Mouse (Mus musculus) neural tube, embryonic 11.5 days (tissue): ENCODE results near the gene Ubox5. TPM values are rescaled to one million over a fixed set of nuclear protein-coding genes. Genes with fewer than 3 reads are reported as not detected.

Source experiments
- ATAC-seq: fragments of 200-750 bp; cut with Nextera tagmentation; 2 replicates; pipeline ENCODE4 v1.8.0; 2017; ENCODE audit warnings: moderate number of reproducible peaks, mild to moderate bottlenecking, moderate TSS enrichment, moderate library complexity; ENCODE audit not compliant: insufficient read depth, low FRiP score, low TSS enrichment
- DNase-seq: peaks from one replicate; pipeline ENCODE4 v3.0.0-alpha.2; 2015; ENCODE audit warnings: low spot score
- H3K27ac ChIP-seq: fragments of 300-500 bp; sonication (generic); 2 replicates; pipeline ENCODE4 v1.5.1; 2014; ENCODE audit warnings: low read depth, mild to moderate bottlenecking, low read length
- H3K27me3 ChIP-seq: fragments of 300-500 bp; sonication (generic); 2 replicates; pipeline ENCODE4 v1.6.1; 2014; ENCODE audit warnings: mild to moderate bottlenecking, low read length, mixed read lengths; ENCODE audit not compliant: control insufficient read depth, insufficient read depth
- H3K36me3 ChIP-seq: fragments of 300-500 bp; sonication (generic); 2 replicates; pipeline ENCODE4 v1.6.1; 2014; ENCODE audit warnings: mild to moderate bottlenecking, low read length, moderate library complexity, mixed read lengths; ENCODE audit not compliant: control insufficient read depth, insufficient read depth
- H3K4me1 ChIP-seq: fragments of 300-500 bp; sonication (generic); 2 replicates; pipeline ENCODE4 v1.6.1; 2014; ENCODE audit warnings: low read length, mixed read lengths; ENCODE audit not compliant: control insufficient read depth, insufficient read depth
- H3K4me2 ChIP-seq: fragments of 300-500 bp; sonication (generic); 2 replicates; pipeline ENCODE4 v1.6.1; 2014; ENCODE audit warnings: low read depth, mild to moderate bottlenecking, moderate library complexity
- H3K4me3 ChIP-seq: fragments of 300-500 bp; sonication (generic); 2 replicates; pipeline ENCODE4 v1.5.1; 2014; ENCODE audit warnings: low read depth, low read length
- H3K9ac ChIP-seq: fragments of 300-500 bp; sonication (generic); 2 replicates; pipeline ENCODE4 v1.6.1; 2014; ENCODE audit warnings: mild to moderate bottlenecking, low read length
- H3K9me3 ChIP-seq: fragments of 300-500 bp; sonication (generic); 2 replicates; pipeline ENCODE4 v1.6.1; 2016; ENCODE audit warnings: low read length; ENCODE audit not compliant: control insufficient read depth
- WGBS: fragments of 180-500 bp; shearing (Covaris S2); extraction: QIAGEN DNeasy Blood & Tissue Kit; methylation state at CpG from one replicate; pipeline ENCODE4 v1.1.7; 2014; 5-methylcytosine and 5-hydroxymethylcytosine counted together
- polyA plus RNA-seq: library from polyadenylated mRNA; unstranded; fragments of >200 nt; fragmentation: Nextera tagmentation; extraction: Ambion mirVana; gene quantifications from 2 replicates; pipeline ENCODE4 v1.2.1, GENCODE M21; 2014

Ubox5 gene
- 19.1 and 21.6 TPM in 2 replicates for polyA plus RNA-seq

DNA sequence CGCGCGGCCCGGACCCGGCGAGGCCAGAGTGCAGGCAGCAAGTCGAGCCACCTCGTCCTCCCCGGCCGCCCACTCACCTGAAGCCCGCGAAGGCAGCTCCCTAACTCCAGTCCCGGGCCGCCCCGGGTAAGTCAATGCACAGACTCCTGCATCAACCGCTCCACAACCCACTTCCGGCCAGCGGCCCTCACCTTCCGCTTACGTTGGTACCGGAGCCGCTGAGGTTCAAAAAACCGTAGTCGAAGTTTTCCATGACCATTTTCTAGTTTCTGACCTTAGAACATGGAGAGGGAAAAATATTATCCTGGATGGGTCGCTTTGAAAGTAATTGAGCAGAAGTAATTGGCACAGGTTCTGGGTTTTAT lies at the start of gene Ubox5, which contains the start of gene Fastkd5:
Gene Ubox5, minus strand, starts transcription at position 200 of the 365 bp plus-strand sequence.
Gene Fastkd5, minus strand, starts transcription at position 189 of the 365 bp plus-strand sequence.
- H3K9me3 ChIP-seq, result no peaks in the 10 kb centered on the region
- ATAC-seq (peak; percentile 82), DNase-seq (peak; percentile 87)
- no peak within 1 kb of the TSS for H3K27ac ChIP-seq
- whole genome bisulfite sequencing, result under 1% methylated on average over 25 of the region's 25 CpGs
- peaks cover 10% of the 10 kb centered on the region for H3K27me3 ChIP-seq
- H3K4me1 ChIP-seq, result peaks cover 12% of the 10 kb centered on the region; the same call in 1 of the 2 replicates
- 0 out of 2 replicates have a peak, but pooled peaks cover 2% of the 10 kb centered on the region for H3K36me3 ChIP-seq
- peak within 1 kb of the TSS; percentile 76 for H3K4me2 ChIP-seq
- peak within 1 kb of the TSS; percentile 96 for H3K4me3 ChIP-seq
- H3K9ac ChIP-seq, result peak within 1 kb of the TSS; percentile 92

- no peak overlapping the region for H3K9ac ChIP-seq
- H3K4me3 ChIP-seq, result no peak overlapping the region
- peaks cover 18% of the 10 kb centered on the region for H3K36me3 ChIP-seq
- WGBS, result 95% methylated on average over 12 of the region's 12 CpGs
- H3K27ac ChIP-seq, result no peak overlapping the region
- no peaks in the 10 kb centered on the region for H3K27me3 ChIP-seq
- ATAC-seq (no peak), DNase-seq (no peak)
- no peaks in the 10 kb centered on the region for H3K9me3 ChIP-seq
- no peak overlapping the region for H3K4me2 ChIP-seq
- H3K4me1 ChIP-seq, result no peaks in the 10 kb centered on the region
Observed at GRCm38 (mm10) chr2:130679154-130679553, 49.3 kb upstream of the Ubox5 start.

DNA sequence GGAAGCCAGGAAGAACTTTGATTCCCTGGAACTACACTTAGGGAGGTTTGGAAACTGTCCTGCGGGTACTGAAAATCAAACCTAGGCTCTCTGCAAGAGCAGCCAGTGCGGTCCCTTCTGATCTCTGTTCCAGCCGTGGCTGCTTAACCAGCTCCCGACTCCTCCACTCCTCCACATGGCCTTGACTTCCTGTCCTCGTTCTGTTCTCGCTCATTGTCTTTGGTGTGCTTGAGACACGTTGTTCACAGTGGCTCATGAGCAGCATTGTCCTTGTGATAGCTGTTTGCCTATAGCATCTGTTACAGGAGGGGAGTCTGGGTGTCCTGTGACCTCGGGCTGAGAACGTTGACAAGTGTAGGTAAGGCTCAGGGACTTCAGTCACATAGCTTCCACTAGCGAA lies 47.4 kb upstream of the Ubox5 start:
- H3K4me3 ChIP-seq, result no peak overlapping the region
- H3K27me3 ChIP-seq, result no peaks in the 10 kb centered on the region
- H3K9ac ChIP-seq, result no peak overlapping the region
- H3K4me2 ChIP-seq, result no peak overlapping the region
- DNase-seq (no peak), ATAC-seq (no peak)
- H3K27ac ChIP-seq, result no peak overlapping the region
- 89% methylated on average over 10 of the region's 10 CpGs for WGBS
- H3K9me3 ChIP-seq, result no peaks in the 10 kb centered on the region
- H3K4me1 ChIP-seq, result no peaks in the 10 kb centered on the region
- peaks cover 22% of the 10 kb centered on the region for H3K36me3 ChIP-seq

DNA sequence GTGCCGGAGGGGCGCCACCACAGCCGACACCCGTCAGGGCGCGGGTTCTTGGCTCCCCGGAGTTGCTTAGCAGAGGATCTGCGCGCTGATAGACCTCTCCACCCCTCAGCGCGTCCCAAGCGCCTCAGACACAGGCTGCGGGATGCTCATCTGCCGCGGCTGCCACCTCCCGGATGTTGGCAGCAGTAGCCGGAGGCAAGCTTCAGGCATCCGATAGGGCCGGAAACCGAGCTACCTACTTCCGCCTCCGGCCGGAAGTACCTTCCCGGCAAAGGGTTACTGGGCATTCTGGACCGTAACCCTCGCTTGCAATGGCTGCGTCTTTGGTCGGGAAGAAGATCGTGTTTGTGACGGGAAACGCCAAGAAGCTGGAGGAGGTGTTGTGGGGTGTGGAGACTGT lies 37.7 kb upstream of the Ubox5 start, which contains the start of gene Itpa:
Gene Itpa, plus strand, starts transcription at position 52 of the 400 bp plus-strand sequence.
- DNase-seq, result peak; percentile 91
- peak within 1 kb of the TSS; percentile 50; the same call in 1 of the 2 replicates for H3K27ac ChIP-seq
- H3K36me3 ChIP-seq, result peaks cover 5% of the 10 kb centered on the region; the same call in 1 of the 2 replicates
- peak within 1 kb of the TSS; percentile 54 for H3K4me3 ChIP-seq
- ATAC-seq, result peak; percentile 62
- H3K9ac ChIP-seq, result peak within 1 kb of the TSS; percentile 51
- peak within 1 kb of the TSS; percentile 93 for H3K4me2 ChIP-seq
- under 1% methylated on average over 31 of the region's 31 CpGs for WGBS
- no peaks in the 10 kb centered on the region for H3K9me3 ChIP-seq
- peaks cover 10% of the 10 kb centered on the region for H3K4me1 ChIP-seq
- H3K27me3 ChIP-seq, result no peaks in the 10 kb centered on the region

- Histone ChIP-seq H3K4me2 (peak within 1 kb of the TSS; percentile 60), H3K36me3 (no peaks in the 10 kb centered on the region), H3K9ac (peak within 1 kb of the TSS; percentile 89), H3K4me1 (peaks cover 10% of the 10 kb centered on the region), H3K9me3 (no peaks in the 10 kb centered on the region), H3K4me3 (peak within 1 kb of the TSS; percentile 59), H3K27ac (peak within 1 kb of the TSS; percentile 94), H3K27me3 (no peaks in the 10 kb centered on the region)
- WGBS, result under 1% methylated on average over 36 of the region's 40 CpGs
- DNase-seq, result peak; percentile 95
- peak; percentile 94 for ATAC-seq
Observed at GRCm38 (mm10) chr2:130664102-130664701, 34.4 kb upstream of the Ubox5 start, which contains the start of gene Ddrgk1. Gene Ddrgk1 (minus strand): TSS chr2:130664659.

- DNase-seq (no peak), ATAC-seq (no peak)
- peak overlapping the region; percentile 60 for H3K4me2 ChIP-seq
- H3K27ac ChIP-seq, result no peak overlapping the region
- no peaks in the 10 kb centered on the region for H3K36me3 ChIP-seq
- no peaks in the 10 kb centered on the region for H3K9me3 ChIP-seq
- peaks cover 9% of the 10 kb centered on the region for H3K4me1 ChIP-seq
- peak overlapping the region; percentile 59; the same call in 1 of the 2 replicates for H3K4me3 ChIP-seq
- WGBS, result 94% methylated on average over 11 of the region's 11 CpGs
- H3K9ac ChIP-seq, result peak overlapping the region; percentile 89
- H3K27me3 ChIP-seq, result no peaks in the 10 kb centered on the region
Observed at GRCm38 (mm10) chr2:130663342-130663741, 33.5 kb upstream of the Ubox5 start.

- no peak for DNase-seq
- ATAC-seq, result no peak
- Histone ChIP-seq H3K9ac (no peak overlapping the region), H3K4me1 (peaks cover 4% of the 10 kb centered on the region), H3K36me3 (peaks cover 5% of the 10 kb centered on the region), H3K27ac (no peak overlapping the region), H3K4me3 (no peak overlapping the region), H3K27me3 (no peaks in the 10 kb centered on the region), H3K9me3 (no peaks in the 10 kb centered on the region), H3K4me2 (no peak overlapping the region)
- 96% methylated on average over 10 of the region's 10 CpGs for WGBS
Observed at GRCm38 (mm10) chr2:130658530-130658929, 28.7 kb upstream of the Ubox5 start.

DNA sequence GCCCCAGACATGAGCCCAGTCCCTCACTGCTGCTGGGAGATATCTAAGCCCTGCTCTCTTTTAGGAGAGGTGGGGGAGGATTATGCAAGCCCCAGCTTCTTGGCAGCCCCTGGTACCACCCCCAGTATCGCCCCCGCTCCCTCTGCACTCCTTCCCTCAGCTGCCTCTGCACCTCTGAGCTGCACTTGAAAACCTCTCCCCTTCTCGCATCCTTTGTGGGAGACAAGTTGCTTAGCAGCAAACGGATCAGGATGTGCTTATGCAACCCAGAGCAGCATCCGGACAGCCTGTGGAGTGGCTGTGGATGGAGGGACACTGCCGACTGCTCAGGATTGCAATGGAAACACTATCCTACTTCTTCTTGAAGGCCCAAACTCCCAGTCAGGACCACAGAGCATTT lies 27.7 kb upstream of the Ubox5 start:
- no peak overlapping the region for H3K4me2 ChIP-seq
- H3K27ac ChIP-seq, result no peak overlapping the region
- ATAC-seq, result no peak
- H3K9me3 ChIP-seq, result no peaks in the 10 kb centered on the region
- no peaks in the 10 kb centered on the region for H3K27me3 ChIP-seq
- no peak overlapping the region for H3K9ac ChIP-seq
- no peak overlapping the region for H3K4me3 ChIP-seq
- H3K4me1 ChIP-seq, result no peaks in the 10 kb centered on the region
- 86% methylated on average over 6 of the region's 6 CpGs for WGBS
- DNase-seq, result no peak
- peaks cover 5% of the 10 kb centered on the region for H3K36me3 ChIP-seq

GRCm38 (mm10) chr2:130656536-130656935 lies 26.7 kb upstream of the Ubox5 start:
- peaks cover 5% of the 10 kb centered on the region for H3K36me3 ChIP-seq
- H3K4me2 ChIP-seq, result no peak overlapping the region
- no peak overlapping the region for H3K4me3 ChIP-seq
- no peak overlapping the region for H3K27ac ChIP-seq
- H3K9ac ChIP-seq, result no peak overlapping the region
- no peaks in the 10 kb centered on the region for H3K9me3 ChIP-seq
- DNase-seq (no peak), ATAC-seq (no peak)
- 94% methylated on average over 9 of the region's 9 CpGs for WGBS
- no peaks in the 10 kb centered on the region for H3K27me3 ChIP-seq
- H3K4me1 ChIP-seq, result no peaks in the 10 kb centered on the region
